11 mouse cellular contexts compared by ENCODE assay signal in the genomic region with DNA sequence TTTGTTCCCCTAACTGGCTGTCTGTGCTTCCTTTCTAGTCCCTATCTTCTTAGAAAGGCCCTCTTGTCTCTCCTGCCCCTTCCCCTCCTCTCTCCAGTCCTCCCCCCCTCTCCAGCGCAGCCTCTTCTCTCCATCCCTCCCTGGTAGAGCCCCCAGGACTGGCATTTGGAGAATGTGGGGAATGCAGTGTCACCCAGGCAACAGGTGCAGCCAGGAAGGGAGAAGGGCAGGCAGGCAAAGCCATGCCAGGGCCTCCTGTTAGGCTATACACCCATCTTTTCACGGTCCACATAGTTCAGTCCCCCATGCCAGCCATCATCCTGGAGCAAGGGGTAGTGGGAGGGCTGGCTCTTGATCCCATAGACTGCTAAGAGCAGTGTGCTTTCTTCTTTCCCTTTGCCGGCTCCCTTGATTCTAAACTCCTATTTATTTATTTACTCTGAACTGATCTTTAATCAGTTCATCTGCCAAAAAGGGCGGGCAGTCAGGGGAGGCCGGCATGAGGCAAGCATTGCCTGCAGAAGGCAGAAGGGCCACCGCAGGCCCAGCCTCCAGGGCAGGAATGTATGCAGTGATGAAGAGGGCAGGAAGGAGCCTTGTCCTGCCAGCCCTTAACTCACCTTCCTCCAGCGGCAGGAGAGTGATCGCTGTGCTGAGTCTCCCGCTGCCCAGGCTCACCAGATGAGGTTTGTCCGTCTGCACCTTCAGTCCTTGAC. TPM values are rescaled to one million over a fixed set of nuclear protein-coding genes. Genes with fewer than 3 reads are reported as not detected.
A peak's percentile ranks its signal among the peaks of the same experiment; 100 is the strongest.
DNase-seq lines count a peak whose midpoint lies in the region; ATAC-seq and TF ChIP-seq lines count a peak whose summit lies in the region.
"Had no signal": no experiment of that assay in that cellular context is flagged by ENCODE, and none has a peak within 500 bp of the region (broad histone marks: within the 10 kb centered on the region; RNA-seq: fewer than 3 reads in every experiment).

No protein-coding gene starts in this region.

- H3K9me3 ChIP-seq in forebrain, embryonic 11.5 days (ENCODE audit: control insufficient read depth, low read length) = no peaks in the 10 kb centered on the region
- H3K9me3 ChIP-seq in forebrain, postnatal 0 days (ENCODE audit: low read length) = no peaks in the 10 kb centered on the region

- DNase-seq in forebrain, embryonic 11.5 days (ENCODE audit: low spot score) = no peak
- no peak for DNase-seq in forebrain, postnatal 0 days
- peak; percentile 39 for DNase-seq in testis, postnatal 10 days (ENCODE audit: low spot score)
- no peak for DNase-seq in testis, postnatal 14 days (ENCODE audit: low spot score)
- DNase-seq in kidney, postnatal 10 days = peak; percentile 65
- no peak for DNase-seq in left cerebral cortex, postnatal 4 days
- no peak for DNase-seq in thymus, postnatal 14 days
- DNase-seq in right cerebral cortex, adult 2 months (ENCODE audit: low spot score in 2 of 2) = no peak
- DNase-seq: B cell, adult 2 months; cerebellum, adult 2 months had no signal

- H3K27ac ChIP-seq in forebrain, embryonic 11.5 days (ENCODE audit: low read depth, low read length) = 0 out of 2 replicates have a peak overlapping the region, but pooled peaks have one; percentile 26
- H3K27ac ChIP-seq in forebrain, postnatal 0 days (ENCODE audit: low read depth, low read length) = no peak overlapping the region

- WGBS in forebrain, embryonic 11.5 days = 42% methylated on average over 10 of the region's 10 CpGs
- 39% methylated on average over 10 of the region's 10 CpGs for WGBS in forebrain, postnatal 0 days

- H3K4me1 ChIP-seq in forebrain, embryonic 11.5 days (replicated peaks; ENCODE audit: control insufficient read depth, insufficient read depth, low read length) = peaks cover 24% of the 10 kb centered on the region
- H3K4me1 ChIP-seq in forebrain, postnatal 0 days (ENCODE audit: insufficient read depth) = peaks cover 4% of the 10 kb centered on the region; the same call in 1 of the 2 replicates

- H3K9ac ChIP-seq in forebrain, embryonic 11.5 days (ENCODE audit: low read length) = 0 out of 2 replicates have a peak overlapping the region, but pooled peaks have one; percentile 20
- H3K9ac ChIP-seq in forebrain, postnatal 0 days = no peak overlapping the region

- H3K27me3 ChIP-seq in forebrain, embryonic 11.5 days (ENCODE audit: control insufficient read depth, insufficient read depth, low read length) = no peaks in the 10 kb centered on the region
- H3K27me3 ChIP-seq in forebrain, postnatal 0 days (ENCODE audit: insufficient read depth, low read length) = no peaks in the 10 kb centered on the region

- no peak overlapping the region for H3K4me2 ChIP-seq in forebrain, embryonic 11.5 days (ENCODE audit: low read depth, low read length, severe bottlenecking)
- H3K4me2 ChIP-seq in forebrain, postnatal 0 days (ENCODE audit: low read depth) = no peak overlapping the region
- H3K4me2 ChIP-seq: liver, embryonic 11.5 days had no signal

- H3K36me3 ChIP-seq in forebrain, embryonic 11.5 days (ENCODE audit: control insufficient read depth, insufficient read depth, low read length) = no peaks in the 10 kb centered on the region
- no peaks in the 10 kb centered on the region for H3K36me3 ChIP-seq in forebrain, postnatal 0 days (ENCODE audit: insufficient read depth)

- no peak for ATAC-seq in forebrain, embryonic 11.5 days (replicated peaks; ENCODE audit: low FRiP score)
- no peak for ATAC-seq in forebrain, postnatal 0 days

- intact Hi-C loops in left cerebral cortex, postnatal 4 days (cut with DNase I) = no loop called here

- H3K4me3 ChIP-seq in forebrain, embryonic 11.5 days (ENCODE audit: low read depth, low read length) = no peak overlapping the region
- H3K4me3 ChIP-seq in forebrain, postnatal 0 days (ENCODE audit: low read depth, low read length) = no peak overlapping the region

- no peak for TF ChIP-seq CTCF in forebrain, postnatal 0 days (IDR thresholded peaks at IDR 0.05; ENCODE audit: low read depth)

RNA-seq across cellular contexts. Expression of gene Phldb1, which starts 8.4 kb away (rescaled TPM):
- 43.5 and 46.0 TPM in 2 replicates for polyA plus RNA-seq in forebrain, embryonic 11.5 days (2014; fragmentation: Nextera tagmentation; extraction: Ambion mirVana)
- total RNA-seq in forebrain, postnatal 0 days (2014; rRNA removed) = 106 and 129 TPM in 2 replicates
- 28.2 and 34.3 TPM in 2 replicates for polyA plus RNA-seq in forebrain, postnatal 0 days (2015; fragmentation: Nextera tagmentation; extraction: Ambion mirVana)
- 100 to 1,000 TPM; 132 to 141 TPM for total RNA-seq in left cerebral cortex, postnatal 4 days (2021)

RNA-seq across cellular contexts. Expression of gene Arcn1, which starts 41.1 kb away (rescaled TPM):
- polyA plus RNA-seq in forebrain, embryonic 11.5 days (2014; fragmentation: Nextera tagmentation; extraction: Ambion mirVana) = 171 and 185 TPM in 2 replicates
- total RNA-seq in forebrain, postnatal 0 days (2014; rRNA removed) = 107 and 113 TPM in 2 replicates
- 86.0 and 105 TPM in 2 replicates for polyA plus RNA-seq in forebrain, postnatal 0 days (2015; fragmentation: Nextera tagmentation; extraction: Ambion mirVana)
- total RNA-seq in left cerebral cortex, postnatal 4 days (2021) = 100 to 1,000 TPM; 116 to 122 TPM

RNA-seq across cellular contexts. Expression of gene Ift46, which starts 41.1 kb away (rescaled TPM):
- 121 TPM in 2 replicates for polyA plus RNA-seq in forebrain, embryonic 11.5 days (2014; fragmentation: Nextera tagmentation; extraction: Ambion mirVana)
- 67.0 and 72.4 TPM in 2 replicates for total RNA-seq in forebrain, postnatal 0 days (2014; rRNA removed)
- polyA plus RNA-seq in forebrain, postnatal 0 days (2015; fragmentation: Nextera tagmentation; extraction: Ambion mirVana) = 158 and 166 TPM in 2 replicates
- total RNA-seq in left cerebral cortex, postnatal 4 days (2021) = 100 to 1,000 TPM; 111 to 114 TPM

RNA-seq across cellular contexts. Expression of gene Treh, which starts 53.6 kb away (rescaled TPM):
- polyA plus RNA-seq in forebrain, embryonic 11.5 days (2014; fragmentation: Nextera tagmentation; extraction: Ambion mirVana) = not detected in 2 replicates
- not detected in 2 replicates for total RNA-seq in forebrain, postnatal 0 days (2014; rRNA removed)
- polyA plus RNA-seq in forebrain, postnatal 0 days (2015; fragmentation: Nextera tagmentation; extraction: Ambion mirVana) = not detected in 2 replicates
- not detected for total RNA-seq in left cerebral cortex, postnatal 4 days (2021)
- polyA plus RNA-seq: cerebellum, adult 2 months; liver, embryonic 11.5 days had no signal

Comparison
In these comparisons a context has a peak if more than half of its experiments do, and no peak if none do; other contexts are left out.
1. DNase-seq: peak in testis, postnatal 10 days (single experiment) and kidney, postnatal 10 days (single experiment); none in forebrain, embryonic 11.5 days (single experiment), forebrain, postnatal 0 days (single experiment), testis, postnatal 14 days (single experiment), left cerebral cortex, postnatal 4 days (single experiment), thymus, postnatal 14 days (single experiment) and right cerebral cortex, adult 2 months (0 of 2).